Mouse (Mus musculus) c-Kit-negative CD71-positive TER-119-positive erythroid progenitor cells, embryonic 14.5 days (primary cell): ENCODE measurements around the gene Mrpl16.

Source experiments
- DNase-seq: peaks from one replicate; pipeline ENCODE4 v3.0.0-alpha.2; 2013; ENCODE audit warnings: low read depth, low spot score

Mrpl16 gene

GRCm38 (mm10) chr19:11770205-11770892 lies at the start of gene Mrpl16:
Gene Mrpl16, plus strand, starts transcription at chr19:11770391.
- peak; percentile 91 for DNase-seq

- DNase-seq: no peak
These were observed 46.3 kb upstream of the Mrpl16 start for GRCm38 (mm10) chr19:11723870-11724269.

- DNase-seq: no peak
These were observed 45.9 kb upstream of the Mrpl16 start for GRCm38 (mm10) chr19:11724275-11724674.

GRCm38 (mm10) chr19:11725915-11726314 lies 44.3 kb upstream of the Mrpl16 start:
- no peak for DNase-seq

GRCm38 (mm10) chr19:11727304-11727703 lies 42.9 kb upstream of the Mrpl16 start:
- no peak for DNase-seq

GRCm38 (mm10) chr19:11730278-11730677 lies 39.9 kb upstream of the Mrpl16 start:
- DNase-seq: no peak

- DNase-seq: no peak
These were observed 33.7 kb upstream of the Mrpl16 start for GRCm38 (mm10) chr19:11736455-11736854.

GRCm38 (mm10) chr19:11745680-11746079 lies 24.5 kb upstream of the Mrpl16 start:
- no peak for DNase-seq

- DNase-seq: no peak
These were observed 22.9 kb upstream of the Mrpl16 start, which contains the start of gene Gif for GRCm38 (mm10) chr19:11747298-11747697. Gene Gif, plus strand, starts transcription at chr19:11747554.

- no peak for DNase-seq
These were observed 5.1 kb upstream of the Mrpl16 start for GRCm38 (mm10) chr19:11765059-11765458.

- DNase-seq: no peak
These were observed 3.8 kb upstream of the Mrpl16 start for GRCm38 (mm10) chr19:11766413-11766812.

- DNase-seq: peak; percentile 26
These were observed 2.0 kb upstream of the Mrpl16 start for GRCm38 (mm10) chr19:11768163-11768562.

GRCm38 (mm10) chr19:11769257-11769920 lies 802 bp upstream of the Mrpl16 start:
- DNase-seq: no peak

GRCm38 (mm10) chr19:11777191-11777865 lies 7.1 kb downstream of the Mrpl16 start:
- peak; percentile 36 for DNase-seq

- DNase-seq: no peak
These were observed 15.4 kb downstream of the Mrpl16 start for GRCm38 (mm10) chr19:11785409-11786154.

- no peak for DNase-seq
These were observed 17.6 kb downstream of the Mrpl16 start for GRCm38 (mm10) chr19:11787826-11788225.

GRCm38 (mm10) chr19:11788876-11789275 lies 18.7 kb downstream of the Mrpl16 start:
- no peak for DNase-seq

GRCm38 (mm10) chr19:11791825-11792224 lies 21.6 kb downstream of the Mrpl16 start:
- no peak for DNase-seq

GRCm38 (mm10) chr19:11793741-11794359 lies 23.7 kb downstream of the Mrpl16 start:
- no peak for DNase-seq

GRCm38 (mm10) chr19:11794447-11794846 lies 24.3 kb downstream of the Mrpl16 start:
- no peak for DNase-seq

- no peak for DNase-seq
These were observed 30.5 kb downstream of the Mrpl16 start for GRCm38 (mm10) chr19:11800531-11801315.
